Mouse (Mus musculus) liver, embryonic 14.5 days (tissue): ENCODE measurements at regions not wholly inside any gene's neighbourhood (a gene's known extent, or its start where the extent isn't known, plus 50 kb on each side); places are given as distances from the start of the nearest gene placed in this dataset.

Experiments
- CTCF ChIP-seq: IDR thresholded peaks from 2 replicates; pipeline ENCODE4 v1.5.1; 2016; ENCODE audit warnings: antibody characterized with exemption, low read depth, control low read depth
- EP300 ChIP-seq: IDR thresholded peaks from 2 replicates; pipeline ENCODE4 v1.6.1; 2016; ENCODE audit warnings: antibody characterized with exemption, low read depth

DNA sequence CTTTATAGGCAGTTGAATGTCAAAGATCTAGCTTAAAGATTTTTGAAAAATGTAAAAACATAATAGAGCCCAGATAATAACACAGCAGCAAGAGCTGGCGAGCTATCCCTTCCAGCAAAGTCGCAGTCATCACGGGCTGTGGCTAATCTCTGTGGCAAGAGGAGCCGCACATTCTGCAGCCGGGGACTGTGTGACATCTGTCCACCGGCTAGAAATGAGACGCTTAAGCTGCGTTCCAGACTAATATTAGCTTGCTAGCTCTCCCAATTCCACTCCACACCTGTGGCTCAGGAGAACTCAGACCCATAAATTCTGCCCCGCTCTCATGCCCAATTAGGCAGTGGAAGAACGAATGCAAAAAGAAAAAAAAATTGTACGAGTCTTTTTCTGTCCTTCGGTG, 1024.0 kb downstream of the Adgrl2 start:
- TF ChIP-seq CTCF (no peak), EP300 (no peak)
